Mouse (Mus musculus): ENCODE results near the gene Auts2. TPM values are rescaled to one million over a fixed set of nuclear protein-coding genes. Genes with fewer than 3 reads are reported as not detected.

The Auts2 gene
- polyA plus RNA-seq, 1 experiment from 2014 or later = 53.4 TPM

DNA sequence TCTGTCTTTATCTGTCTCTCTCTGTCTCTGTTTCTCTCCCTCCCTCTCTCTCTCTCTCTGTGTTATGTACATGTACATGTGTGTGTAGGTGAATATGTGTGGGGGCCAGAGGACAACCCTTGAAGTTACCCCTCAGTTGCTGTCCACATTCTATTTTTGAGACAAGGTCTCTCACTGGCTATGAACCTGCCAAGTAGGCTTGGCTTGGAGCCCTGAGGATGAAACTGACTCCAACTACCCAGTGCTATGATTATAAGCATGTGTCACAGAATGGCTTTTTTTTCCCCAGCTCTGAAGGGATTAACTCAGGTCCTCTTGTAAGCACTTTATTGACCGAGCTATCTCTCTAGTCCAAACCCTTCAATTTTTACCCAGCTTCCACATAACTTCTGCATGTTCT lies 852.4 kb downstream of the Auts2 start:
- H3K4me1 ChIP-seq (ENCODE audit: control insufficient read depth, insufficient read depth, low read length) = no peaks in the 10 kb centered on the region
- no peak overlapping the region for H3K4me3 ChIP-seq (ENCODE audit: low read depth, low read length)
- H3K4me2 ChIP-seq (ENCODE audit: low read depth, severe bottlenecking) = no peak overlapping the region
- 77% methylated on average over 1 of the region's 1 CpGs for WGBS
- H3K9ac ChIP-seq (ENCODE audit: low read length) = no peak overlapping the region
- no peak overlapping the region for H3K27ac ChIP-seq (replicated peaks; ENCODE audit: low read depth, low read length)
- H3K9me3 ChIP-seq (ENCODE audit: control insufficient read depth, low read length) = no peaks in the 10 kb centered on the region
- no peaks in the 10 kb centered on the region for H3K27me3 ChIP-seq (ENCODE audit: control insufficient read depth, insufficient read depth, low read length)
- DNase-seq (ENCODE audit: low spot score) = no peak
- no peak for ATAC-seq (ENCODE audit: insufficient number of reproducible peaks, low FRiP score, low TSS enrichment, low read depth)
- no peaks in the 10 kb centered on the region for H3K36me3 ChIP-seq (ENCODE audit: control insufficient read depth, insufficient read depth, low read length)

DNA sequence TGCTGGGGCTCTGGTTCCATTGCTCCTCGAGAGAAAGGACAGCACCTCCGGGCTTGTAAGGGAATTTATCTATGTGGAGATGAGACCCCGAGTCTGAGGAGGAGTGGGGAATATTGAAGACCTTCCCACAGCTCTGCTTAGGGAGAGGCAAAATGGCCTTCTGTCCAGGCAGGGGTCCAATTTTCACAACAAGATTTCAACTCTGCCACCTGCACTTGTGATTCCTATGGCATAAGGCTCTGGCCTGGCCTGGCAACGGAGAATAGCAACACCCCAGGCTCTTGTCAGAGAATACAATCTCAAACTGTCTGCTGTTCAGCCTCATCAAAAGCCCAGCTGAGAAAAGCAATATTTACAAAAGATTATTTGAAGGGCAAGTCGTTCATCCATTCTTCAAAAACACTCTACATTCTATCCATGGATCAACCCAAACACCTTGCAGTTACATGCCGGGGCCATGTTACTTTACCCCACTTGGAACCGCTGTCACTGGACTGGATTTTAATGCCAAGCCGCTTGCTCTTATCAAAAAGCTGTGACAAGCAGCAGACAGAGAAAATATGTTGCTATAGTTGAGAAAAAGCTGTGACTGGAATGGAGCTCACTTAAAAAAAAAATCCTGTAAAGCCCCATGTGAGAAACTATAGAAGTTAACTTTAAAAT lies 856.1 kb downstream of the Auts2 start:
- WGBS = 87% methylated on average over 8 of the region's 8 CpGs
- no peak overlapping the region for H3K4me3 ChIP-seq (ENCODE audit: low read depth, low read length)

DNA sequence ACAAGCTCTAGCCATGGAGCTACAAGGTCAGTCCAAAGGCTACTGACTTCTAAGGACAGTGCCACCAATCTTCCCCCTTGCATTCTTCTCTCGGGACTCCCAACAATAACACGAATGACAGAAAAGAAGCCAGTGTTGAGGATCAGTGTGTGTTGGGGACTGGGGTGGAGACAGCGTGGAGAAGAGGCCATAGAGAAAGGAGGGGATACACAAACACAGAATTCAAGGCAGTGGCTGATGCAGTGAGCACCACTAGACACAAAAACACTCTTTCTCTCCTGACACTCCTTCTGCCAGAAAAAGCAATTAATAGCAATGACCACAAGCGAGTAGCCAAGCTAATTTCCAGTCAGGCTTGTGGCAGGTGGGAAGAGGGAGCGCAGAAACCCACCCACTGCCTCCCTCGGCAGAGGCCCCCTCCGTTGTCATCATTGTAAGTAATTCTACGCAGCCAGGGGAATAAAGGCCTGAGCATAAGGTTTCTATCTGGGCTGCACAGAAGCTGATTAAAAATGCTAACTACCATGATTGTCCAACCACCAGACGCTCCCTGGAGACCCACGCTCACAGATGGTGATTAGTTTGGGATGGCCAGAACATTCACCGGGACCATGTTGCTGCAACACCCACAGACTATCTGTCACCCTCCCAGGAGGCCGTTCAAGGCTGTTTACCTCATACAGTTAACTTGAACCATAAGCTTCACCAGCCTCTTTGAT lies 862.9 kb downstream of the Auts2 start:
- no peak for DNase-seq (ENCODE audit: low spot score)
- WGBS = 57% methylated on average over 12 of the region's 12 CpGs
- Histone ChIP-seq H3K9ac (ENCODE audit: low read length) (no peak overlapping the region), H3K27me3 (ENCODE audit: control insufficient read depth, insufficient read depth, low read length) (no peaks in the 10 kb centered on the region), H3K4me2 (ENCODE audit: low read depth, severe bottlenecking) (no peak overlapping the region), H3K36me3 (ENCODE audit: control insufficient read depth, insufficient read depth, low read length) (no peaks in the 10 kb centered on the region), H3K4me1 (ENCODE audit: control insufficient read depth, insufficient read depth, low read length) (peaks cover 7% of the 10 kb centered on the region; the same call in 1 of the 2 replicates), H3K4me3 (ENCODE audit: low read depth, low read length) (no peak overlapping the region), H3K9me3 (ENCODE audit: control insufficient read depth, low read length) (no peaks in the 10 kb centered on the region; the same call in 1 of the 2 replicates), H3K27ac (replicated peaks; ENCODE audit: low read depth, low read length) (no peak overlapping the region)
- ATAC-seq (ENCODE audit: insufficient number of reproducible peaks, low FRiP score, low TSS enrichment, low read depth) = no peak

More for the DNA sequence above, 856.1 kb downstream of the Auts2 start:
- ATAC-seq (ENCODE audit: insufficient number of reproducible peaks, low FRiP score, low TSS enrichment, low read depth) = no peak
- no peaks in the 10 kb centered on the region; the same call in 1 of the 2 replicates for H3K9me3 ChIP-seq (ENCODE audit: control insufficient read depth, low read length)
- H3K4me2 ChIP-seq (ENCODE audit: low read depth, severe bottlenecking) = no peak overlapping the region
- no peak overlapping the region for H3K9ac ChIP-seq (ENCODE audit: low read length)
- H3K27me3 ChIP-seq (ENCODE audit: control insufficient read depth, insufficient read depth, low read length) = no peaks in the 10 kb centered on the region
- no peaks in the 10 kb centered on the region for H3K4me1 ChIP-seq (ENCODE audit: control insufficient read depth, insufficient read depth, low read length)
- no peak for DNase-seq (ENCODE audit: low spot score)
- no peaks in the 10 kb centered on the region for H3K36me3 ChIP-seq (ENCODE audit: control insufficient read depth, insufficient read depth, low read length)
- no peak overlapping the region for H3K27ac ChIP-seq (replicated peaks; ENCODE audit: low read depth, low read length)

DNA sequence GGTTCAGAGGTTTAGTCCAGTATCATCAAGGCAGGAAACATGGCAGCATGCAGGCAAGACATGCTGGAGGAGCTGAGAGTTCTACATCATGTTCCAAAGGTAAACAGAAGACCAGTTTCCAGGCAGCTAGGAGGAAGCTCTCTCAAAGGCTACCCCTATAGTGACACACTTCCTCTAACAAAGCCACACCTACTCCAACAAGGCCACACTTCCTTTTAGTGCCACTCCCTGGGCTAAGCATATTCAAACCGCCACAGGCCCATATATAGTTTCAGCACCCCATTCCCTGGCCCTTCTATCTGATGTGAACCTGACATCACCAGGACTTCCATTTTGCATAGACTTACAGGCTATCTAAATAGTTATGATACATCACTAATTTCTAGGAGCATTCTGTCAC lies 863.6 kb downstream of the Auts2 start:
- no peaks in the 10 kb centered on the region for H3K27me3 ChIP-seq (ENCODE audit: control insufficient read depth, insufficient read depth, low read length)
- no peak overlapping the region for H3K4me2 ChIP-seq (ENCODE audit: low read depth, severe bottlenecking)
- no peak overlapping the region for H3K27ac ChIP-seq (replicated peaks; ENCODE audit: low read depth, low read length)
- peaks cover 7% of the 10 kb centered on the region; the same call in 1 of the 2 replicates for H3K4me1 ChIP-seq (ENCODE audit: control insufficient read depth, insufficient read depth, low read length)
- DNase-seq (ENCODE audit: low spot score) (no peak), ATAC-seq (ENCODE audit: insufficient number of reproducible peaks, low FRiP score, low TSS enrichment, low read depth) (no peak)
- WGBS = 95% methylated on average over 1 of the region's 1 CpGs
- no peak overlapping the region for H3K9ac ChIP-seq (ENCODE audit: low read length)
- H3K36me3 ChIP-seq (ENCODE audit: control insufficient read depth, insufficient read depth, low read length) = no peaks in the 10 kb centered on the region
- no peaks in the 10 kb centered on the region; the same call in 1 of the 2 replicates for H3K9me3 ChIP-seq (ENCODE audit: control insufficient read depth, low read length)
- H3K4me3 ChIP-seq (ENCODE audit: low read depth, low read length) = no peak overlapping the region

DNA sequence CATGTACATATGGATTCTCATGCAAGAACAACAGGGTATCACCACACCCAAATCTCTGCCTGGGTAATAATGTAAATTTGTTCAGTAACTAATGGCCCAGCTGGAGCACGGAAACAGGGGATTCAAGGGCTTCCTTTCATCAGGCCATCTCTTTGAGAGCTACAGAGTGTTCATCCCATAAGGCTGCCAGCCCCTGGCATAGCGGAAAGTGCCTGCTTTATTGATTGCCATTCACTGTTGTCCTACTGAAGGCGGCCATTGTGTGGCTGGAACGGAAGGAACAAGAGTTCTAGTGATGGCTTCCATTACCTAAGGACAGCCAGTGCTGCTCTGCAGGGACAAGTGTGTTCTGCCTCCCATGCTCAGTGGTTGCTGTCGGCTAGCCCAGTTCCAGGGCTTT lies 865.6 kb downstream of the Auts2 start:
- no peak overlapping the region for H3K27ac ChIP-seq (replicated peaks; ENCODE audit: low read depth, low read length)
- 94% methylated on average over 5 of the region's 5 CpGs for WGBS
- DNase-seq (ENCODE audit: low spot score) = no peak
- H3K9me3 ChIP-seq (ENCODE audit: control insufficient read depth, low read length) = no peaks in the 10 kb centered on the region
- no peaks in the 10 kb centered on the region for H3K27me3 ChIP-seq (ENCODE audit: control insufficient read depth, insufficient read depth, low read length)
- ATAC-seq (ENCODE audit: insufficient number of reproducible peaks, low FRiP score, low TSS enrichment, low read depth) = no peak
- H3K4me1 ChIP-seq (ENCODE audit: control insufficient read depth, insufficient read depth, low read length) = peaks cover 7% of the 10 kb centered on the region; the same call in 1 of the 2 replicates
- H3K9ac ChIP-seq (ENCODE audit: low read length) = no peak overlapping the region
- no peak overlapping the region for H3K4me3 ChIP-seq (ENCODE audit: low read depth, low read length)
- no peak overlapping the region for H3K4me2 ChIP-seq (ENCODE audit: low read depth, severe bottlenecking)
- H3K36me3 ChIP-seq (ENCODE audit: control insufficient read depth, insufficient read depth, low read length) = no peaks in the 10 kb centered on the region

DNA sequence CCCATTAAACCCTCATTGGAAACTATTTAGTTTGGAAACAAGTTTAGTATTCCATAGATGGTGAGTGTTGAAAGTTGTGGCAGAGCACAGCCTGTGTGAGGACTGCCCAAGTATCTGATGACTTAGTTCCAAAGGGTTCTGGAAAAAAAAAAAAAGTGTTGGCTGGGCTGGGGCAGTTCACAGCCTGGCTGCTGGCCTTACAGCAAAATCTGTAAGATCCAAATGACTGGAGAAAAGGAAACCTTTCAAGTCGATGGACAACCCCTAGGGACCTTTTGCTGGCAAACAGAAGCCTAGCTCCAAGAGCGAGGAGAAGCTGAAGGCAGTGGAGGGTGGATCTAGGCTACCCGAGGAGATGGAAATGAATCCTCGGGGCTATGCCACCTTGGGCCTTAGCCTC lies 869.4 kb downstream of the Auts2 start:
- no peak overlapping the region for H3K9ac ChIP-seq (ENCODE audit: low read length)
- 80% methylated on average over 4 of the region's 4 CpGs for WGBS
- no peak overlapping the region for H3K27ac ChIP-seq (replicated peaks; ENCODE audit: low read depth, low read length)
- no peaks in the 10 kb centered on the region for H3K36me3 ChIP-seq (ENCODE audit: control insufficient read depth, insufficient read depth, low read length)
- H3K4me3 ChIP-seq (ENCODE audit: low read depth, low read length) = no peak overlapping the region
- no peaks in the 10 kb centered on the region for H3K27me3 ChIP-seq (ENCODE audit: control insufficient read depth, insufficient read depth, low read length)
- DNase-seq (ENCODE audit: low spot score) (no peak), ATAC-seq (ENCODE audit: insufficient number of reproducible peaks, low FRiP score, low TSS enrichment, low read depth) (no peak)
- no peaks in the 10 kb centered on the region for H3K9me3 ChIP-seq (ENCODE audit: control insufficient read depth, low read length)
- H3K4me1 ChIP-seq (ENCODE audit: control insufficient read depth, insufficient read depth, low read length) = no peaks in the 10 kb centered on the region
- no peak overlapping the region for H3K4me2 ChIP-seq (ENCODE audit: low read depth, severe bottlenecking)

DNA sequence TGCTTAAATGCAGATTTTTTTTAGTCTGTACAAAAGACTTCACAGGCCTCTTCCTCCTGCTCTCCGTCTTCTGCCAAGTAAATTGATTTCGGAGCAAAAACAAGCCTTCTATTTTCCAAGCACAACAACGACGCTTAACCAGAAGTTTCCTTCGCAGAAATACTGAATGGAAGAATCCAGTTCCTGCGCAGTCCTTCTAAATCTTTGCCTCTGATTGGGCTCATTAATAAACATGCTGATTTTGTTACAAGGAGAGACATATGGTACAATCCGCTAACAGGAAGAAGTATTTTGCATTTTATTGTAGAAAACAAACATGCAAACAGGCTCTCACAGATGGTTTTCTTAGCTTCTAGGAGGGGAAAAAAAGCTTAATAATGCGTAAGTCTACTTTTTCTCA lies 878.1 kb downstream of the Auts2 start:
- WGBS = 91% methylated on average over 8 of the region's 8 CpGs
- no peak overlapping the region for H3K4me2 ChIP-seq (ENCODE audit: low read depth, severe bottlenecking)
- H3K4me1 ChIP-seq (ENCODE audit: control insufficient read depth, insufficient read depth, low read length) = no peaks in the 10 kb centered on the region
- H3K36me3 ChIP-seq (ENCODE audit: control insufficient read depth, insufficient read depth, low read length) = no peaks in the 10 kb centered on the region
- no peak overlapping the region for H3K9ac ChIP-seq (ENCODE audit: low read length)
- no peak for DNase-seq (ENCODE audit: low spot score)
- ATAC-seq (ENCODE audit: insufficient number of reproducible peaks, low FRiP score, low TSS enrichment, low read depth) = no peak
- no peaks in the 10 kb centered on the region for H3K27me3 ChIP-seq (ENCODE audit: control insufficient read depth, insufficient read depth, low read length)
- no peak overlapping the region for H3K27ac ChIP-seq (replicated peaks; ENCODE audit: low read depth, low read length)
- H3K4me3 ChIP-seq (ENCODE audit: low read depth, low read length) = no peak overlapping the region
- H3K9me3 ChIP-seq (ENCODE audit: control insufficient read depth, low read length) = peaks cover 2% of the 10 kb centered on the region; the same call in 1 of the 2 replicates

DNA sequence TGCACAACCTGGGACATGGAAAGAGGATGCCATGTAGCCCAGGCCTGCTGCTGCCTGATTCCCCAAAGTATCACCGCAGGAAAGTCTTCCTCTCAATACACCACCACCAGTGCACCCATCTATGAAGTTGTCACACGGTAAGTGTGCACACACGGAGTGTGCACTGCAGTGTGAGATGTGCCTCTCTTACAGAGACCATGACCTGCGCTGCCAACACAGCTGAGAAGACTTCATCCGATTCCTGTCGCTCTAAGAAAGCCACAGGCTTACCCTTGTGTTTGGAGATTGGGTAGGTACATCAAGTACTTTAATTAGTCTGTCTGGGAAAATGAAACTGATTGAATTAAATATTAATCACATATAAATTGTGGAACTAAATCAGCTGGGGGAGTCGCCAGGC lies 878.5 kb downstream of the Auts2 start:
- DNase-seq (ENCODE audit: low spot score) = no peak
- no peak for ATAC-seq (ENCODE audit: insufficient number of reproducible peaks, low FRiP score, low TSS enrichment, low read depth)

More for the DNA sequence above, 878.5 kb downstream of the Auts2 start:
- no peaks in the 10 kb centered on the region for H3K27me3 ChIP-seq (ENCODE audit: control insufficient read depth, insufficient read depth, low read length)
- no peak overlapping the region for H3K4me2 ChIP-seq (ENCODE audit: low read depth, severe bottlenecking)
- no peak overlapping the region for H3K4me3 ChIP-seq (ENCODE audit: low read depth, low read length)
- peaks cover 2% of the 10 kb centered on the region; the same call in 1 of the 2 replicates for H3K9me3 ChIP-seq (ENCODE audit: control insufficient read depth, low read length)
- no peaks in the 10 kb centered on the region for H3K36me3 ChIP-seq (ENCODE audit: control insufficient read depth, insufficient read depth, low read length)
- H3K4me1 ChIP-seq (ENCODE audit: control insufficient read depth, insufficient read depth, low read length) = no peaks in the 10 kb centered on the region
- no peak overlapping the region for H3K9ac ChIP-seq (ENCODE audit: low read length)
- H3K27ac ChIP-seq (replicated peaks; ENCODE audit: low read depth, low read length) = no peak overlapping the region
- WGBS = 95% methylated on average over 7 of the region's 7 CpGs

Measured in limb, embryonic 11.5 days (tissue).